Mouse (Mus musculus): Measurements from ENCODE around the gene Pold1.

DNA sequence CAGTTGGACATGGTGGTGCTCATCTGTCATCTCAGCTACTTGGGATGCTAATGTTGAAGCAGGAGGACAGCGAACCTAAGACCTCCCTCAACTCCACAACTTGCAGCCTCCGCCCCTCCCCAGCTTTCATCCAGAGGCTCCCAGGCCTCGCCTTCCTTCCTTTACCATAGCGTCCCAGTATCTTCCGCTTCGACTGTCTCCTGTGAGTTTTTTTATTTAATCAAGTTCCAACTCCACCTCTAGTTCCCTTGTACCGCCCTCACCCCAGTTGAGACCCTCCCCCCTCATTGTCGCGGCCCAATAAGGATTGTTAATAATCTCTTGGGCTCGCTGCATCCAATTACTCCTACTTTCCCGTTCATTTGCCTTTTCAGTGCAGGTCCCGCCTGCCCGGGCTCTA is 41.3 kb upstream of the Pold1 start:
- no peak for TF ChIP-seq CTCF (IDR thresholded peaks at IDR 0.05; ENCODE audit: insufficient read depth, low read length)
- no peak for TF ChIP-seq POLR2A (IDR thresholded peaks at IDR 0.05; ENCODE audit: borderline replicate concordance, extremely low read depth, low read depth, low read length)
